Mouse (Mus musculus): ENCODE measurements at regions not wholly inside any gene's neighbourhood (a gene's known extent, or its start where the extent isn't known, plus 50 kb on each side); places are given as distances from the start of the nearest gene placed in this dataset.

GRCm38 (mm10) chr3:52894812-52895211 lies 122.2 kb downstream of the Cog6 start:
- H3K36me3 ChIP-seq (replicated peaks), result no peaks in the 10 kb centered on the region
- H3K4me3 ChIP-seq, result no peak overlapping the region
- no peaks in the 10 kb centered on the region for H3K27me3 ChIP-seq (replicated peaks)
- no peak for ATAC-seq (replicated peaks)
- no peak overlapping the region for H3K9ac ChIP-seq
- no peaks in the 10 kb centered on the region for H3K9me3 ChIP-seq
- WGBS, result 94% methylated on average over 2 of the region's 2 CpGs
- H3K4me2 ChIP-seq, result no peak overlapping the region
- no peak overlapping the region for H3K27ac ChIP-seq
- H3K4me1 ChIP-seq, result no peaks in the 10 kb centered on the region

- ATAC-seq (replicated peaks), result no peak
- no peak overlapping the region for H3K4me3 ChIP-seq
- H3K9ac ChIP-seq, result no peak overlapping the region
- no peaks in the 10 kb centered on the region for H3K27me3 ChIP-seq (replicated peaks)
- H3K4me1 ChIP-seq, result no peaks in the 10 kb centered on the region
- H3K36me3 ChIP-seq (replicated peaks), result no peaks in the 10 kb centered on the region
- H3K27ac ChIP-seq, result no peak overlapping the region
- no peak overlapping the region for H3K4me2 ChIP-seq
- 81% methylated on average over 4 of the region's 4 CpGs for WGBS
- H3K9me3 ChIP-seq, result no peaks in the 10 kb centered on the region
Measured at GRCm38 (mm10) chr3:52889156-52889715, 127.8 kb downstream of the Cog6 start.

- H3K4me2 ChIP-seq, result no peak overlapping the region
- no peak overlapping the region for H3K9ac ChIP-seq
- no peaks in the 10 kb centered on the region for H3K36me3 ChIP-seq (replicated peaks)
- 87% methylated on average over 3 of the region's 3 CpGs for WGBS
- H3K9me3 ChIP-seq, result no peaks in the 10 kb centered on the region
- H3K4me1 ChIP-seq, result no peaks in the 10 kb centered on the region
- no peak for ATAC-seq (replicated peaks)
- H3K27ac ChIP-seq, result no peak overlapping the region
- no peaks in the 10 kb centered on the region for H3K27me3 ChIP-seq (replicated peaks)
- no peak overlapping the region for H3K4me3 ChIP-seq
Measured at GRCm38 (mm10) chr3:52881981-52882380, 135.1 kb downstream of the Cog6 start.

DNA sequence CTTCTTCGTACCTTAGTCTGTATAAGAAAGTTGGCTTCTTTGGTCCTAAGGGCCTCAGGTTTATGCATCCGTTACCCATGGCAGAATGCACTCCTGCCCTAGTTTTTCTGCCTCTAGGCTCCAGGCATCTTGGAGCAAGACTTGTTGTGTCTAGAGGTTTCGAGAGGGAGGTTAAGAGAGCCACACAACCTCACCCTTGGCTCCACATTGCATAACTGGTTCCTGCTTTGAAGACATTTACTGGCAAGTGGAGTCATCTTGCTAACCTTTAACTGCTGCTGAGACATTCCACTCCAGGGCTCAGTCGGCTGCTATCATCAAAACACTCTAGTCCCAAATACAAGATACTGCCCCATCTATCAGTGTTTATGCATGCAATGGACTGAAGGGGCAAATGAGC lies 135.9 kb downstream of the Cog6 start:
- no peak overlapping the region for H3K27ac ChIP-seq
- no peak overlapping the region for H3K4me3 ChIP-seq
- WGBS, result 86% methylated on average over 4 of the region's 4 CpGs
- no peaks in the 10 kb centered on the region for H3K9me3 ChIP-seq
- H3K36me3 ChIP-seq (replicated peaks), result no peaks in the 10 kb centered on the region
- no peak overlapping the region for H3K4me2 ChIP-seq
- no peaks in the 10 kb centered on the region for H3K27me3 ChIP-seq (replicated peaks)
- ATAC-seq (replicated peaks), result no peak
- no peaks in the 10 kb centered on the region for H3K4me1 ChIP-seq
- no peak overlapping the region for H3K9ac ChIP-seq

DNA sequence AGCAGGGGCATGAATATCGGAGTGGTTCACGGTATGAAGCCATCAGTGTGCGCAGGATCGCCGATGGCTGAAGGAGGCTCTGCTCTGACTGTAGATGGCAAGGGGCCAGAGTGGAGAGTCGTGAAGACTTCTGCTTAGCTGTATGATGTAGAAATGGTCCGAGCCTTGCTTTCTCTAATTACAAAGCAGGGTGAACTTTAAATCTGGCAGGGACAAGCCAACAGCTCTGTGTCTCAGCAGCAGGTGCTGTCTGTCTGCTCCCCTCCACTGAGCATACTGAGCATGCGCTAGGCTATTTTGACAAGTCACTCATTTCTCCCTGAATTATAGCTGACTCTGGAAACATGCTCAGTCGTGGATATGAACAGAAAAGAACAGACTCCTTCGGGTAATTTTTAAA lies 137.3 kb downstream of the Cog6 start:
- ATAC-seq (replicated peaks), result no peak
- Histone ChIP-seq H3K9ac (no peak overlapping the region), H3K27me3 (replicated peaks) (no peaks in the 10 kb centered on the region), H3K9me3 (no peaks in the 10 kb centered on the region), H3K4me3 (no peak overlapping the region), H3K27ac (no peak overlapping the region), H3K4me1 (no peaks in the 10 kb centered on the region), H3K4me2 (no peak overlapping the region), H3K36me3 (replicated peaks) (no peaks in the 10 kb centered on the region)
- WGBS, result 77% methylated on average over 10 of the region's 10 CpGs

GRCm38 (mm10) chr3:52878334-52878733 lies 138.7 kb downstream of the Cog6 start:
- H3K4me3 ChIP-seq, result no peak overlapping the region
- H3K4me1 ChIP-seq, result no peaks in the 10 kb centered on the region
- H3K27ac ChIP-seq, result no peak overlapping the region
- no peak overlapping the region for H3K4me2 ChIP-seq
- ATAC-seq (replicated peaks), result no peak
- 69% methylated on average over 3 of the region's 3 CpGs for WGBS
- no peak overlapping the region for H3K9ac ChIP-seq
- H3K36me3 ChIP-seq (replicated peaks), result no peaks in the 10 kb centered on the region
- H3K9me3 ChIP-seq, result no peaks in the 10 kb centered on the region
- H3K27me3 ChIP-seq (replicated peaks), result no peaks in the 10 kb centered on the region

GRCm38 (mm10) chr3:52872260-52872659 lies 144.8 kb downstream of the Cog6 start:
- WGBS, result 86% methylated on average over 5 of the region's 5 CpGs
- no peak for ATAC-seq (replicated peaks)

DNA sequence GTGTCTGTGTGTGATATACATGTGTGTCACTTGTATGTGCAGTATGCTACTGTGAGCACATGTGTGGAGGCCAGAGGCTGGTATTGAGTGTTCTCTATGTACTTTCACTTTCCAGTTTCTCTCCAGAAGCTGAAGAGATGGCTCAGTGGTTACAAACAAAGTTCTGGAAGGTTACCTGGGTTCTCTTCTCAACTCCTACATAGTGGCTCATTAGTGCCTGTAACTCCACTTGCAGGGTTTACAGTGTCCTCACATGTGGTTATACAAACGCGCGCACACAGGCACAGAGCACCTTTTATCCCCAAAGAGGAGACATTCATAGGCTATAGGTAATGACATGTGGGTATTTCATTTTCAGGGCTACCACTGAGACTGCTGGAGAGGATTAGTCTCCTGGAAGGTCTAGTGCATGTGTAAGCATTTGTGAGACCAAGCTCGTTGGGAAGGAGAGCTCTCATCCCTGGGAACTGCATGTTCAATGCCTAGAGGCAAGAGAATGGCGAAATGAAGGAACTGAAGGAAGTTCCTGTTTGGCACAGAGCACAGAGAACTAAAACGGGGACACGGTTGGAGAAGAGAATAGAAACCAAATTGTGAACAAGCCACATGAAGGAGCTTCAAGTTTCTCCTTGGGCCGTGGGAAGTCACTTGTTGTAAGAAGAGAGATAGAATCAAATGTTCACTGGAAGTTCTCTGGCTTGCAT lies 153.7 kb downstream of the Cog6 start:
- H3K9me3 ChIP-seq, result no peaks in the 10 kb centered on the region
- H3K4me2 ChIP-seq, result no peak overlapping the region
- no peaks in the 10 kb centered on the region for H3K4me1 ChIP-seq
- ATAC-seq (replicated peaks), result no peak
- no peak overlapping the region for H3K4me3 ChIP-seq
- no peak overlapping the region for H3K27ac ChIP-seq
- 91% methylated on average over 8 of the region's 8 CpGs for WGBS
- no peaks in the 10 kb centered on the region for H3K36me3 ChIP-seq (replicated peaks)
- no peak overlapping the region for H3K9ac ChIP-seq
- no peaks in the 10 kb centered on the region for H3K27me3 ChIP-seq (replicated peaks)

More at GRCm38 (mm10) chr3:52872260-52872659, 144.8 kb downstream of the Cog6 start:
- Histone ChIP-seq H3K27me3 (replicated peaks) (no peaks in the 10 kb centered on the region), H3K27ac (no peak overlapping the region), H3K9ac (no peak overlapping the region), H3K36me3 (replicated peaks) (no peaks in the 10 kb centered on the region), H3K9me3 (no peaks in the 10 kb centered on the region), H3K4me1 (no peaks in the 10 kb centered on the region), H3K4me2 (no peak overlapping the region), H3K4me3 (no peak overlapping the region)

- H3K4me3 ChIP-seq, result no peak overlapping the region
- H3K9me3 ChIP-seq, result no peaks in the 10 kb centered on the region
- H3K4me2 ChIP-seq, result no peak overlapping the region
- H3K27me3 ChIP-seq (replicated peaks), result no peaks in the 10 kb centered on the region
- no peak for ATAC-seq (replicated peaks)
- H3K9ac ChIP-seq, result no peak overlapping the region
- H3K36me3 ChIP-seq (replicated peaks), result no peaks in the 10 kb centered on the region
- no peaks in the 10 kb centered on the region for H3K4me1 ChIP-seq
- no peak overlapping the region for H3K27ac ChIP-seq
- WGBS, result 79% methylated on average over 4 of the region's 4 CpGs
Measured at GRCm38 (mm10) chr3:52862026-52862425, 155.0 kb downstream of the Cog6 start.

GRCm38 (mm10) chr3:52861538-52861937 lies 155.5 kb downstream of the Cog6 start:
- Histone ChIP-seq H3K4me3 (no peak overlapping the region), H3K4me2 (no peak overlapping the region), H3K27ac (no peak overlapping the region), H3K9ac (no peak overlapping the region), H3K4me1 (no peaks in the 10 kb centered on the region), H3K36me3 (replicated peaks) (no peaks in the 10 kb centered on the region), H3K27me3 (replicated peaks) (no peaks in the 10 kb centered on the region), H3K9me3 (no peaks in the 10 kb centered on the region)
- no peak for ATAC-seq (replicated peaks)
- WGBS, result 80% methylated on average over 13 of the region's 13 CpGs

DNA sequence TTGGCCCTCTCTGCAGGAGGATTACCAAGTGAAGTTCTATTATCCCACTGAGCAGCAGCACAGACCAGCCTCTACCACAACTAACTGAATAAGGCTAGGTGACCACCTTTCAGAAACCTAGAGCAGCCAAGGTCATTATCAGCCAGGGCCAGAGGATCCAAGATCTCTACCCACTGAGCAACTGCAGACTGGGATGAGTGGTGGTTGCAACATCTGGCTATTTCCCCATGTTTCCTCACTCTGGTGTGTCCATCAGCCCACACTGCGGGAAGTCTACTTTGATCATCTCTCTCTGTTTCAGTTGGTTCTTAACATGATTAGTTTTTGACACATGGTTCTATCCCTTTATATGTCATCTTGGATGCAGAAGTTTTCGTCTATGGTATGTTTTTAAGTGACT lies 157.2 kb downstream of the Cog6 start:
- Histone ChIP-seq H3K4me1 (no peaks in the 10 kb centered on the region), H3K36me3 (replicated peaks) (no peaks in the 10 kb centered on the region), H3K4me3 (no peak overlapping the region), H3K9me3 (no peaks in the 10 kb centered on the region), H3K27ac (no peak overlapping the region), H3K4me2 (no peak overlapping the region), H3K27me3 (replicated peaks) (no peaks in the 10 kb centered on the region), H3K9ac (no peak overlapping the region)
- WGBS, result 74% methylated on average over 2 of the region's 2 CpGs
- no peak for ATAC-seq (replicated peaks)

DNA sequence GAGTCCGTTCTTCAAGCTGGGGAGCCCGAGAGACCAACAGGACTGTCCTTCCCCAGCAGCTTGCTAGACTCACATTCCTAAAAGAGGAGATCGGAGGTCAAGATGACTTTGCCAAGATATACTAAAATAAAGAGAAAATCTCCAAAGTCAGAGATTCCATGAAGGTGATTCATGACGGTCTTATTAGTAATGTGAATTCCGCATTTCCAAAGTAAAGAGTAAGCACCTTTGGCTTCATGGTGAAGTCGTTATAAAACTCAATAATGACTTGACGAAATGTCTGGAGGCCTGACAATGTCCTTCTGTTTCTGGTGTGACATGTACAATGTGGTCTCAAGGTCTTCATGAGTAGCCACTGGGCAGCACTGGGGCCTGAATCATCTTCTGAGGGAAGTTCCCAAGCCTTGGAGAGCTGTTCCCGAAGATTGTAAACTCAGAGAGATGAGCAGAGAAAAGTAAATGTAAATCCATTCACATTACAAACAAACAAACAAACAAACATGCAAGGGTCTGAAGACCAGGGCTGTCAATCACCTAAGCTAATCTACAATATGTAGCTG lies 157.7 kb downstream of the Cog6 start:
- no peak overlapping the region for H3K27ac ChIP-seq
- no peaks in the 10 kb centered on the region for H3K27me3 ChIP-seq (replicated peaks)
- no peaks in the 10 kb centered on the region for H3K4me1 ChIP-seq
- no peaks in the 10 kb centered on the region for H3K9me3 ChIP-seq
- WGBS, result 93% methylated on average over 8 of the region's 8 CpGs
- H3K4me2 ChIP-seq, result no peak overlapping the region
- H3K4me3 ChIP-seq, result no peak overlapping the region
- no peak overlapping the region for H3K9ac ChIP-seq
- no peaks in the 10 kb centered on the region for H3K36me3 ChIP-seq (replicated peaks)
- no peak for ATAC-seq (replicated peaks)

DNA sequence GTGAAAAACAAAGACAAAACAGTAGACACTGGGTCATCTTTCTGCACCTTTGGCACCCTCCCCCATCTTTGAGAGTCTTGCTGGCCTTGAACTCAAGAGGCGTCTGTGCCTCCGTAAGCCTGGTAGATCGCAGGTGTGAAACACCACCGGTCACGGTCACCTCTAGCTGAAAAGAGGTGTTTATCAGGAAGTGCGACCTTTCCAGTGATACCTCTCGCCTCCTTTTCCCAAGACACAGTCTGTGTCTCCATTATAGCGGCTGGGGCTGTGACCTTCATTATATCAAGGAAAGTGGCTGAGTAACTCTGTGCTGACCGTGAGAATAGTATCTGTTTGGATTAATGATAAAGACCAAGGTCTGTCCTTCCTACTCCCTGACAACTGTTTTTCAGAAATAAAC lies 158.8 kb downstream of the Cog6 start:
- WGBS, result 91% methylated on average over 9 of the region's 9 CpGs
- H3K4me1 ChIP-seq, result no peaks in the 10 kb centered on the region
- no peaks in the 10 kb centered on the region for H3K27me3 ChIP-seq (replicated peaks)
- no peak overlapping the region for H3K4me3 ChIP-seq
- H3K9me3 ChIP-seq, result no peaks in the 10 kb centered on the region
- ATAC-seq (replicated peaks), result no peak
- no peak overlapping the region for H3K9ac ChIP-seq
- H3K27ac ChIP-seq, result no peak overlapping the region
- H3K36me3 ChIP-seq (replicated peaks), result no peaks in the 10 kb centered on the region
- H3K4me2 ChIP-seq, result no peak overlapping the region

Measured in midbrain, embryonic 15.5 days (tissue).